ENCODE assay signal across 11 mouse cellular contexts in the genomic region with DNA sequence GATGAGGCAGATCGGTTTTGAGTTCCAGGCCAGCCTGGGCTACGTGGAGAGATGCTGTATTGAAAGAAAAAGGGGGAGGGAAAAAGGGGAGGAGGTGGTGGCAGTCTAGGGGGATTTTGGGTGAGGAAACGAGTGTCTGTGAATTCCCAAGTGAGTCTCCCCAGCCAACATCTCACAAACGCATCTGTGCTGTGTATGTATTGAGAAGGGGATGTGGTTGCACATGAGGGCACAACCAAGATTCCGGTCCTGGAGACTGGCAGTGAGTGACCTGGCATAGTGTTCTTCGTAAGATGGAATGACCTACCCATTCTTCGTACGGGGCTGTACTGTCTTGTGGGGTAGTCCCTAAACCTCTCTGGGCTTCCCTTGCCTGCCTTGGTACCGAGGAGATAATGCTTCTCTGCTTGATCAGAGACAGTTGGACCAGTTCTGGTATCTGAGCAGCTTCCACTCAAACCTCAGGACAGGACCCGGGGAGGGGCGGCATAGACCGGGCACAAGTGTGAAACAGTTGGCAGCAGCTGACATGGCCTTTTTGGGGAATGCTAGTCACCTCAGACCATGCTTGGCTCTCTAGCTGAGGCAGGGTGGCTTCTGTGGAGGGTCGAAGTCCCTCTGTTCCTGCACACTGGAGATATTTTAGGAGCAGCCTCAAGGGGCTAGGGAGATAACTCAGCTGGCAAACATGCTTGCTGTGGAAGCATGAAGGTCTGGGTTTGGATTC. TPM values are rescaled to one million over a fixed set of nuclear protein-coding genes. Genes with fewer than 3 reads are reported as not detected.
A peak's percentile ranks its signal among the peaks of the same experiment; 100 is the strongest.
DNase-seq lines count a peak whose midpoint lies in the region; ATAC-seq and TF ChIP-seq lines count a peak whose summit lies in the region.
"Had no signal": no experiment of that assay in that cellular context is flagged by ENCODE, and none has a peak within 500 bp of the region (broad histone marks: within the 10 kb centered on the region; RNA-seq: fewer than 3 reads in every experiment).

No protein-coding gene starts in this region.

- ATAC-seq in forebrain, embryonic 12.5 days (ENCODE audit: low FRiP score) = no peak
- no peak for ATAC-seq in forebrain, embryonic 16.5 days
- ATAC-seq in lung, postnatal 0 days = no peak
- ATAC-seq in liver, embryonic 12.5 days = no peak
- ATAC-seq in stomach, embryonic 15.5 days (ENCODE audit: insufficient read depth, low FRiP score, low read depth) = no peak

- peak overlapping the region; percentile 34 for H3K4me2 ChIP-seq in forebrain, embryonic 12.5 days
- no peak overlapping the region for H3K4me2 ChIP-seq in forebrain, embryonic 16.5 days (ENCODE audit: low read length)
- H3K4me2 ChIP-seq in lung, postnatal 0 days (replicated peaks; ENCODE audit: low read depth, low read length) = peak overlapping the region; percentile 50
- H3K4me2 ChIP-seq in liver, embryonic 12.5 days = peak overlapping the region; percentile 59
- peak overlapping the region; percentile 52 for H3K4me2 ChIP-seq in stomach, embryonic 15.5 days

- 72% methylated on average over 13 of the region's 13 CpGs for WGBS in forebrain, embryonic 12.5 days
- WGBS in forebrain, embryonic 16.5 days = 64% methylated on average over 13 of the region's 13 CpGs
- WGBS in lung, postnatal 0 days = 57% methylated on average over 13 of the region's 13 CpGs
- 46% methylated on average over 13 of the region's 13 CpGs for WGBS in liver, embryonic 12.5 days (ENCODE audit: insufficient replicate concordance)
- 64% methylated on average over 13 of the region's 13 CpGs for WGBS in stomach, embryonic 15.5 days

- TF ChIP-seq CTCF in lung, postnatal 0 days (IDR thresholded peaks at IDR 0.05) = no peak

- no peak for DNase-seq in lung, postnatal 0 days (ENCODE audit: low spot score)
- no peak for DNase-seq in lung, postnatal 4 days
- no peak for DNase-seq in layer of hippocampus, adult 11-12 months (ENCODE audit: low spot score)
- no peak for DNase-seq in adrenal gland, postnatal 4 days (ENCODE audit: low spot score in 2 of 2)

- no peaks in the 10 kb centered on the region for H3K36me3 ChIP-seq in forebrain, embryonic 12.5 days (replicated peaks)
- no peaks in the 10 kb centered on the region for H3K36me3 ChIP-seq in forebrain, embryonic 16.5 days (ENCODE audit: control insufficient read depth, insufficient read depth)
- H3K36me3 ChIP-seq in lung, postnatal 0 days (ENCODE audit: insufficient read depth, low read length) = no peaks in the 10 kb centered on the region
- H3K36me3 ChIP-seq in liver, embryonic 12.5 days = no peaks in the 10 kb centered on the region
- no peaks in the 10 kb centered on the region for H3K36me3 ChIP-seq in stomach, embryonic 15.5 days
- H3K36me3 ChIP-seq: heart, embryonic 13.5 days had no signal

- H3K9ac ChIP-seq in forebrain, embryonic 12.5 days = no peak overlapping the region
- no peak overlapping the region for H3K9ac ChIP-seq in forebrain, embryonic 16.5 days (replicated peaks; ENCODE audit: low read depth, low read length)
- no peak overlapping the region for H3K9ac ChIP-seq in lung, postnatal 0 days (replicated peaks; ENCODE audit: low read depth)
- H3K9ac ChIP-seq in liver, embryonic 12.5 days = peak overlapping the region; percentile 59
- H3K9ac ChIP-seq in stomach, embryonic 15.5 days = no peak overlapping the region
- H3K9ac ChIP-seq: heart, embryonic 13.5 days had no signal

- peak overlapping the region; percentile 47; the same call in 1 of the 2 replicates for H3K27ac ChIP-seq in forebrain, embryonic 12.5 days
- H3K27ac ChIP-seq in forebrain, embryonic 16.5 days (ENCODE audit: low read length) = no peak overlapping the region
- H3K27ac ChIP-seq in lung, postnatal 0 days (ENCODE audit: low read length) = no peak overlapping the region
- peak overlapping the region; percentile 50 for H3K27ac ChIP-seq in liver, embryonic 12.5 days
- H3K27ac ChIP-seq in stomach, embryonic 15.5 days = no peak overlapping the region
- H3K27ac ChIP-seq: heart, embryonic 13.5 days had no signal

- no peak for TF ChIP-seq EP300 in lung, postnatal 0 days (IDR thresholded peaks at IDR 0.05)

- H3K27me3 ChIP-seq in forebrain, embryonic 12.5 days = peaks cover 24% of the 10 kb centered on the region; the same call in 1 of the 2 replicates
- H3K27me3 ChIP-seq in forebrain, embryonic 16.5 days (replicated peaks; ENCODE audit: control insufficient read depth, insufficient read depth, low read length) = no peaks in the 10 kb centered on the region
- H3K27me3 ChIP-seq in lung, postnatal 0 days (replicated peaks; ENCODE audit: insufficient read depth, low read length) = no peaks in the 10 kb centered on the region
- H3K27me3 ChIP-seq in liver, embryonic 12.5 days (replicated peaks) = peaks cover 8% of the 10 kb centered on the region; the same call in 1 of the 2 replicates
- H3K27me3 ChIP-seq in stomach, embryonic 15.5 days (replicated peaks) = no peaks in the 10 kb centered on the region

- H3K9me3 ChIP-seq in forebrain, embryonic 12.5 days = no peaks in the 10 kb centered on the region
- H3K9me3 ChIP-seq in forebrain, embryonic 16.5 days (ENCODE audit: control insufficient read depth, low read length) = no peaks in the 10 kb centered on the region
- H3K9me3 ChIP-seq in lung, postnatal 0 days (ENCODE audit: low read length) = no peaks in the 10 kb centered on the region
- H3K9me3 ChIP-seq in liver, embryonic 12.5 days (replicated peaks) = no peaks in the 10 kb centered on the region
- H3K9me3 ChIP-seq in stomach, embryonic 15.5 days = no peaks in the 10 kb centered on the region
- H3K9me3 ChIP-seq: heart, embryonic 13.5 days had no signal

- peaks cover 56% of the 10 kb centered on the region for H3K4me1 ChIP-seq in forebrain, embryonic 12.5 days
- H3K4me1 ChIP-seq in forebrain, embryonic 16.5 days (replicated peaks; ENCODE audit: control insufficient read depth, insufficient read depth, low read length) = peaks cover 52% of the 10 kb centered on the region
- H3K4me1 ChIP-seq in lung, postnatal 0 days (ENCODE audit: insufficient read depth, low read depth, low read length) = peaks cover 5% of the 10 kb centered on the region; the same call in 1 of the 2 replicates
- H3K4me1 ChIP-seq in liver, embryonic 12.5 days = peaks cover 98% of the 10 kb centered on the region
- peaks cover 36% of the 10 kb centered on the region for H3K4me1 ChIP-seq in stomach, embryonic 15.5 days

- no peak overlapping the region for H3K4me3 ChIP-seq in forebrain, embryonic 12.5 days (replicated peaks)
- no peak overlapping the region for H3K4me3 ChIP-seq in forebrain, embryonic 16.5 days (replicated peaks; ENCODE audit: low read length)
- H3K4me3 ChIP-seq in lung, postnatal 0 days (ENCODE audit: low read depth, low read length) = peak overlapping the region; percentile 28; the same call in 1 of the 2 replicates
- peak overlapping the region; percentile 42 for H3K4me3 ChIP-seq in liver, embryonic 12.5 days
- H3K4me3 ChIP-seq in stomach, embryonic 15.5 days (replicated peaks) = peak overlapping the region; percentile 45

RNA-seq across cellular contexts. Expression of a gene that starts 4.2 kb away (rescaled TPM):
- polyA plus RNA-seq in forebrain, embryonic 12.5 days (2016; fragmentation: Nextera tagmentation; extraction: Ambion mirVana) = 180 and 222 TPM in 2 replicates
- 132 and 152 TPM in 2 replicates for polyA plus RNA-seq in forebrain, embryonic 16.5 days (2015; fragmentation: Nextera tagmentation; extraction: Ambion mirVana)
- 33.9 and 39.0 TPM in 2 replicates for polyA plus RNA-seq in lung, postnatal 0 days (2015; fragmentation: Nextera tagmentation; extraction: Ambion mirVana)
- polyA plus RNA-seq in liver, embryonic 12.5 days (2016; fragmentation: Nextera tagmentation; extraction: Ambion mirVana) = 78.5 and 80.9 TPM in 2 replicates
- polyA plus RNA-seq in stomach, embryonic 15.5 days (2015; fragmentation: Nextera tagmentation; extraction: Ambion mirVana) = 42.7 and 47.9 TPM in 2 replicates
- total RNA-seq in adrenal gland, postnatal 4 days (2021) = 10 to 100 TPM; 38.3 to 62.3 TPM

RNA-seq across cellular contexts. Expression of a gene that starts 38.7 kb away (rescaled TPM):
- 1.7 and 2.4 TPM in 2 replicates for polyA plus RNA-seq in forebrain, embryonic 12.5 days (2016; fragmentation: Nextera tagmentation; extraction: Ambion mirVana)
- 0.93 and 1.1 TPM in 2 replicates for polyA plus RNA-seq in forebrain, embryonic 16.5 days (2015; fragmentation: Nextera tagmentation; extraction: Ambion mirVana)
- 4.8 and 5.3 TPM in 2 replicates for polyA plus RNA-seq in lung, postnatal 0 days (2015; fragmentation: Nextera tagmentation; extraction: Ambion mirVana)
- 7.9 and 8.7 TPM in 2 replicates for polyA plus RNA-seq in liver, embryonic 12.5 days (2016; fragmentation: Nextera tagmentation; extraction: Ambion mirVana)
- 3.1 and 3.6 TPM in 2 replicates for polyA plus RNA-seq in stomach, embryonic 15.5 days (2015; fragmentation: Nextera tagmentation; extraction: Ambion mirVana)
- 1 to 10 TPM; 6.2 to 7.8 TPM for total RNA-seq in adrenal gland, postnatal 4 days (2021)

RNA-seq across cellular contexts. Expression of a gene that starts 55.3 kb away (rescaled TPM):
- not detected in 2 replicates for polyA plus RNA-seq in forebrain, embryonic 12.5 days (2016; fragmentation: Nextera tagmentation; extraction: Ambion mirVana)
- polyA plus RNA-seq in forebrain, embryonic 16.5 days (2015; fragmentation: Nextera tagmentation; extraction: Ambion mirVana) = not detected in 2 replicates
- 0.19 and 0.31 TPM in 2 replicates for polyA plus RNA-seq in lung, postnatal 0 days (2015; fragmentation: Nextera tagmentation; extraction: Ambion mirVana)
- polyA plus RNA-seq in liver, embryonic 12.5 days (2016; fragmentation: Nextera tagmentation; extraction: Ambion mirVana) = 0.90 and 0.91 TPM in 2 replicates
- 0.59 and 0.65 TPM in 2 replicates for polyA plus RNA-seq in stomach, embryonic 15.5 days (2015; fragmentation: Nextera tagmentation; extraction: Ambion mirVana)
- under 1 TPM; 0.28 to 0.42 TPM for total RNA-seq in adrenal gland, postnatal 4 days (2021)
- total RNA-seq: layer of hippocampus, postnatal 36 days had no signal
- polyA plus RNA-seq: neural tube, embryonic 11.5 days had no signal

Comparison
In these comparisons a context has a peak if more than half of its experiments do, and no peak if none do; other contexts are left out.
1. H3K27ac ChIP-seq: peak in forebrain, embryonic 12.5 days (single experiment) and liver, embryonic 12.5 days (single experiment); none in forebrain, embryonic 16.5 days (single experiment), lung, postnatal 0 days (single experiment) and stomach, embryonic 15.5 days (single experiment).
2. H3K4me3 ChIP-seq: peak in lung, postnatal 0 days (single experiment), liver, embryonic 12.5 days (single experiment) and stomach, embryonic 15.5 days (single experiment); none in forebrain, embryonic 12.5 days (single experiment) and forebrain, embryonic 16.5 days (single experiment).